Mouse (Mus musculus) brain, adult 2 months (tissue): Measurements from ENCODE around the gene Nanos2.

Experiments used
- DNase-seq: peaks from one replicate; pipeline ENCODE4 v3.0.0; 2011; ENCODE audit warnings: low read depth, low spot score

Nanos2 gene

DNA sequence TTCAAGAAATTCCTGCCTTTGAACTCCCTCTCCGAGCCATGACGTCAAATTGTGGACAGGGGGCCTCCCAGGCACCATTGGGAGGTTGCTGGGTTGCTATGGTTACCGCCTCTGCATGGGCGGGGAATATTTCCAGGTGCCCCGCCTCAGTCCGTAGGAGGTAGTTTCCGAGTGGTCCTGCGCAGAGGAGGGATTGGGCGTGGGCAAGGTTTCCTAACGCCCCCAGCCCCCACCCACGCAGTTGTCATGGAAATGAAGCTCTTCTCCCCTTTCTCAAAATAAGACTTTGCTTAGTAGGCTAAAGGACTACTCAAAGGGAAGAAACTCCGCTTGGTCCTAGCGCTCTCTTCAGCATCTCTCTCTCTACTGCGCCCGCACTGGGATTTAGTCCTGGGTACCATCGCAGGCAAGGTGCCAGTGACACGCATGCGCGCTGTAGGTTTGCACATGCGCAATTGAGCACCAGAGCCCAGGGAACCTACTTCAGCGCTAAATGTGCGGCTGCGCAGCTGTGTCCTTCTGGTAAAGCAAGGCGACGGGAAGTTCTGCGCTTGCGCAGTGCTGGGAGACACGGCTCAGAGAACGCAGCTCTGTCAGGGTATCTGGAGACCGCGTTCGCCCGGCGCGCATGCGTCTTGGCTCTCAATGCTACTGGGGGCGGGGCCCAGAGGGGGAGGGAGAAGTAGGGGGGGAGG is 3.5 kb downstream of the Nanos2 start, which contains the start of gene Mypop:
Gene Mypop (plus strand): TSS at position 645 of the 695 bp plus-strand sequence.
- DNase-seq, result peak; percentile 100

DNA sequence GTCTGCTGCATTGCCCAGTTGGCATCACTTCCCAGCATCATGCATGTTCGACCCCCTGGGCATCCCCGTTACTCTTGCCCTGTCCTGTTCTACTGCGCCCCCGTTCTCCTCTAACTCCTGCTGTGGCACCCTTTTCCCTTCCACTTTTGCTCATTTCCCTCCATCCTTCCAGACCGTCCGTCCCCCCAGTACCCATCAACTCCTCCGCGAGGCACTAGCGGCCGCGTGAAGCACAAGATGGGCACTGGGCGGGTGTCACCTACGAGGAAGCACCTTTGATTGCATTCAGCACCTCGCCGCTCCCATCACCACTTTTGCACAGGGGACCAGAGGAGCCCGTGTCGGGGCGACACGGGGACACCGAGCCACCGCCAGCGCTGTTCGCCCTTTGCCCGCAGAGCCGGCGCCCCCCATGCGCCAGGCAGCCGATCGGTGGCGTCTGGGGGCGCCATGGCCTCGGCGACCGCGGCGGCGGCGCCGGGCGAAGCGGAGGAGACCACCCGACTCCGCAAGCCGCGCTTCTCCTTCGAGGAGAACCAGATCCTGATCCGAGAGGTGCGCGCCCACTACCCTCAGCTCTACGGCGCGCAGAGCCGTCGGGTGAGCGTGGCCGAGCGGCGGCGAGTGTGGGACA is 4.6 kb downstream of the Nanos2 start:
- DNase-seq, result peak; percentile 52

DNA sequence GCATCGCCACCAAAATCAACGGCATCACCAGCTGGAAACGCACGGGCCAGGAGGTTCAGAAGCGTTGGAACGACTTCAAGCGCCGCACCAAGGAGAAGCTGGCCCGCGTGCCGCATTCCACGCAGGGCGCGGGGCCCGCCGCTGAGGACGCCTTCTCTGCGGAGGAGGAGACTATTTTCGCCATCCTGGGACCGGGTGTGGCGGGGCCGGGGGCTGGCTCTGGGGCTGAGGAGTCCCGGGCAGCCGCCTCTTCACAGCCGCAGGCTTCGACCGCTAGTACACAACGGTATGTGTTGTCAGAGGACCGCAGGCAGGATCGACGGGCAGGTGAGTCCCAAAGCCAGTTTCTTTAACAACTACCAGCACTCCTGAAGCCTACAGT is 5.1 kb downstream of the Nanos2 start:
- DNase-seq, result peak; percentile 64

GRCm38 (mm10) chr7:18993036-18993435 is 5.8 kb downstream of the Nanos2 start:
- no peak for DNase-seq

GRCm38 (mm10) chr7:18998835-18999234 is 11.6 kb downstream of the Nanos2 start:
- peak; percentile 69 for DNase-seq

DNA sequence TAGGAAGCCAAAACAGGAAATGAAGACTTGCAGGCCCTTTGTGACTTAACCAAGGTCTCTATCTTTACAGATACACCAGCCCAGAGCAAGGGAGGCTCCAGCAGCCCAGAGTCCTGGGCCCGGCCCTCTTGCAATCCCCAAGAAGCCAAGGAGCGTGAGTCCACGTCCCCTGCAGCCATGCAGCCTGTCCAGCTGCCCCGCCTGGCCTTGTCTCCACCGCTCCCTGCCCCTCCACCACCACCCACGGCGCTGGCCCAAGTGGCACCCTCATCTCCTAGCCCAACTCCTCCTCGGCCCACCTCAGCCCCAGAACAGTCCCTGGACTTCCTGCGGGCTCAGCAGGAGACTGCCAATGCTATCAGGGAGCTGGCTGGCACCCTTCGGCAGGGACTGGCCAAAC is 13.2 kb downstream of the Nanos2 start:
- DNase-seq, result no peak

GRCm38 (mm10) chr7:19001066-19001806 is 14.0 kb downstream of the Nanos2 start:
- no peak for DNase-seq

DNA sequence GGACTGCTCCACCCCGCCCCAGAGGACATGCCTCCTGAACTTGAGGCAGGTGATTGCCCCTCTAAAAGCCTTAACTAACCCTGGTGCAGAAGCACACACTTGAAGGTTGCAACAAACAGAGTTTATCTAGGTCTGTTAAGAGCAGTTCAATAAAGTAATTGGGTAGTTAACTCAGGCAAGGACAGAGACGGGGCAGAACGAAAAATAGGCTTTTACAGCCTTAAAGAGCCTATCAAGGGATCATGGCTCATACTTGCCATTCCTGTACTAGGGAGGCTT is 14.5 kb downstream of the Nanos2 start:
- DNase-seq, result no peak

DNA sequence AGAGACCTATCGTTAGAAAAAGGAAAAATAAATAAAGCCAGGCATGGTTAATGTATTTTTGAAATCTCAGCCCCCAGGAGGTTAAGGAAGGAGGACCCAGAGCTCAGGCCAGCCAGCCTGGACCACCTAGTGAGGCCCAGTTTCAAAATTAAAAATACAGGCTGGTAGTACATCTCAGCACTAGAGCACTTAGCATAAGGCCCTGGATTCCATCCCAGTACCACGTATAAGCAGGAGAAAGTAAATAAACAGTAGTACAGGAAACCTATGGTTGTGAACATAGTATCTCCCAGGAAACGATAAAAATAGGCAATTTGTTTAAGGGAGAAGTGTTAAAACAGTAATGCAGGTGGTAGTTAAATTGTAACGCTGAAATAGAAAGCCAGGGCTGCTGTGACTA is 14.9 kb downstream of the Nanos2 start:
- DNase-seq, result peak; percentile 32

DNA sequence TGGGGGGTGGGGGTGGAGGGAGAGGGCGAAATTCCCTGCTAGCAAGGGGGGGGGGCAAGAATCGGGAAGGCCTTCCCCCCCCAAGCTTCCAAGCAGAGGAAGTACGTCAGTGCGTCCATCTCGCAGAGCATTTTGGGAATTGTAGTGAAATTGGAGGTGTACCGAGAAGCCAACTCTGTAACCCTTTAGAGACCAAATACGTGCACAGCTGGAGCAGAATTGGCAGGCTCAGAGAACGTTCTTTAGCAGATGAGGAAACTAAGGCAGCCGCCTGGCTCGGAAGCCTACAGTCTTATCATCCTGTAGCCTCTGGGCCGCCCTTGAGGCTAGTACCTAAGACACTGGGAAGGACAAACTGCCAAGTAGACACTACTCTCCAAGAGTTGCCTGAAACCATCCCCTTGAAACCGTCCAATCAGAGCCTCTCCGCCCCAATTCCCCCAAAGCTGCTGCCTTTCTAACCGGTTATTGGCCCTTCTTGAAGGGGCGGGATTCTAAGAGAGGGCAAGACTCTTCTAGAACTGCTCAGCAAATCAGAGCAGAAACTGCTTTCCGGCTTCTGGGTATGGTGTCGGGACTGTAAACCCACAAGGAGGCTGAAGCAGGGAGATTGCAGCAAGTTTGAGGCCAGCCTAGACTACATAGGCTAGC is 15.8 kb downstream of the Nanos2 start:
- peak; percentile 98 for DNase-seq

GRCm38 (mm10) chr7:19003902-19004630 is 16.9 kb downstream of the Nanos2 start, which contains the start of gene Irf2bp1:
Gene Irf2bp1, plus strand, starts transcription at chr7:19004044.
- peak; percentile 98 for DNase-seq

DNA sequence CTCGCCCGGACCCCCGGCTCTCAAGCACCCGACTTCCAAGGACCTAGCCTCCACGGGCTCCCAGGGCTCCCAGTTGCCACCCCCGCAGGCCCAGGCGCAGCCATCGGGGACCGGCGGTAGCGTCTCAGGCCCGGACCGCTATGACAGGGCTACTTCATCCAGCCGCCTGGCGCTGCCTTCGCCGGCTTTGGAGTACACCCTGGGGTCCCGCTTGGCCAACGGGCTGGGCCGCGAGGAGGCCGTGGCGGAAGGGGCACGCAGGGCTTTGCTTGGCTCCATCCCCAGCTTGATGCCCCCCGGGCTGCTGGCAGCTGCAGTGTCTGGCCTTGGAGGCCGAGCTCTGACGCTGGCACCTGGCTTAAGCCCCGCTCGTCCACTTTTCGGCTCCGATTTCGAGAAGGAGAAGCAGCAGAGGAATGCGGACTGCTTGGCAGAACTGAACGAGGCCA is 17.5 kb downstream of the Nanos2 start:
- DNase-seq, result no peak

GRCm38 (mm10) chr7:19005417-19006121 is 18.4 kb downstream of the Nanos2 start:
- no peak for DNase-seq

DNA sequence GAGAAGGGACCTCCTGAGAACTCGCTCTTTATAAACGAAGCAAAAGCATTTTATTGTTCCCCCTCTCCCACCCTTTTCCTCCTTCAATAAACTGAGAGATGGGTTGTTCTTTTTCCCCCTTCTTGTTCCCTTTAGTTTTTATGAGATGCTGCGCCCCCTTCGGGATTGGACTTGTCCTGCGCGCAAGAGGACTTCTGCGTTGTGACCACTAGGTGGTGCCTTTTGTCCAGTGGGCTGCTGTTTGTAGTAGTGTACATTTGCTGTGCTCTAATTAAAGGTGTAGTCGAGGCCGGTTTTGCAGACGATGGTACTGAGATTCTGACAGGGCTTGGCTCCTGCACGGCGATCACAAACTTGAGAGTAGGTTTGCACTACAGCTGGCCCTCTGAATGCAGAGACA is 19.3 kb downstream of the Nanos2 start:
- peak; percentile 95 for DNase-seq

DNA sequence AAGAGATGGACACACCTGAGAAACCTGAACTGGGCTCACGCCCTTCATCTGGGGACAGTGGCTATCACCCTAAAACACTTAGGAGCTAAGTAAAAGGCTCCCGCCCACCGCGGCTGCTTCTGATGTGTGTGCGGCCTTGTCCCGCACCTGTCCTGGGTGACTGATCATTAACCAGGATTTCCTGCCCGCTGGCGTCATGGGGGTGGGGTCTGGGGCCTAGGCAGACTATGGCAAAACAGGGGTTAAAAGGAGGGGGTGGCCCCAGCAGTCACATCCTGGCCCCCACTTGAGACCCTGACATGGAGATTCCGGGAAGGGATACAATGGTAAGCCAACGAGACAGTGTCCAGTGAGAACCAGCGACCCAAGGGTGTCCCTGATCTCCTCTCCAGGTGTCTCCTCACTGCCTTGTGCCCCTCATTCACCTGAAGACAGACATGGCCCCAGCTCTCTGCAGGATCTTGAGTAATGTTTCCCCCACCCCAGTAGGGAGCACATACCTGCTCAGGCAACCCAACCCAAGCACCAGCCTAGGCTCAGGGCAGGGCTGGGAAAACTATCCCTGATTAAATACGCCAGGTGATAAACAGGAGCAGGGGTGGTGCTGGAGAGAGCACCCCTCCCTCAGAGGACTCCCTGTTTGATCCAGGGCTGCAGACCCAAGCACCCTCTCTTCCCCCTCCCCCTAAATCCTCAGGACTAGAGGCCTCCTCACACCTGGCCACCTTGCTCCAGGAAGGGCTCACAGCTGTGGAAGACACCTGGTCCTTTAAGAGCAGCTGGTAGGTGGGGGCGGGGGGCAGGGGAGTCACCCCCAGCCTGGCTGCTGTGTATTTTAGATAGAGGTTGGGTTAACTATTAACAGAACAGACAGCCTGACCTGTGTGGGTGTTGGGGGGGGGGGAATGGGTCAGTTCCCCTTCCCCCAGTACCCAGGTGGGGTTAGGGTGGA is 20.1 kb downstream of the Nanos2 start:
- DNase-seq, result no peak

DNA sequence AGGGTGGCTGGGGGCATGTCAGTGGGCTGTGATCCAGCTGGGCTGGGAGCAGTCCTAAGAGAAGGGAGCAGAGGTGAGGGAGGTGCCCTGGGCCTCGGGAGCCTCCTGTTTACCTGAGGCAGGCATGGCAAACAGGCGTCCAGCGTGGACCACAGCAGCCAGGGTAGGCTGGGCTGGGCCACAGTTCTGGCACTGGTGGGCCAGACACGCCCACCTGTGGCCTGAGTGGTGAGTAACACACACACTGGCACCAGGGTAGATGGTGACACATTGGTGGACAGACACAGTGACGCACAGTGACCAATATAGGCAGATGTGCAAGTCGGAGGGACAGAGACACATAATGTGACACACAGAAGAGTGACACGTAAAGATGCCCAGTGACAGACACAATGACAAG is 23.4 kb downstream of the Nanos2 start:
- DNase-seq, result no peak

DNA sequence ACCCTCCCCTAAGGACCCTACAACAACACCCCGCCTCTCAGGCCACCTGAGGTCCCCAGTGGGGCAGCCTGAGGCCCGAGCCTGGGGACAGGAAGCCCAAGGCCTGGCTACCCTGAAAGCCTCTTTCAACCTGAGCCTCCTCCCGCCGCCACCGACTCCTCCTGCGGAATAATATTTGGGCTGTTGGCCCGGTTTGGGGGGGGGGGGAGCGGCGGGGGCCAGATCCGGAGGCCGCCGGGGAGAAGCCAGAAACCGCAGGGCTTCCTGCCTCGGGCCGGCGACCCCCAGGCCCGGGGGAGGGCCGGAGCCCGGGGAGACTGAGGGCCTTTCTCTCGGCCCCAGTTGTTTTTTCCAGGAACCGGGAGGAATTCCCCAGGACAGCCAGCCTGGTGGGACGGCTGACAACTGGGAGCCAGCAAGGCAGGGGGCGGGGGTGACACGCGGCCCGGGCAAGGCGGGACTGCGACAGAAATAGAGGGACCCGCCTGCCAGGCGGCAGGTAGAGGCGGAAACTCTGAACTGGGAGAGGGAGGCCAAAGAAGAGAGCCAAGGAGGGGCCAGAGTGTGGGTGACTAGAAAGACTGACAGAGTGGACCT is 24.9 kb downstream of the Nanos2 start:
- no peak for DNase-seq

GRCm38 (mm10) chr7:19012882-19013281 is 25.7 kb downstream of the Nanos2 start:
- DNase-seq, result no peak

DNA sequence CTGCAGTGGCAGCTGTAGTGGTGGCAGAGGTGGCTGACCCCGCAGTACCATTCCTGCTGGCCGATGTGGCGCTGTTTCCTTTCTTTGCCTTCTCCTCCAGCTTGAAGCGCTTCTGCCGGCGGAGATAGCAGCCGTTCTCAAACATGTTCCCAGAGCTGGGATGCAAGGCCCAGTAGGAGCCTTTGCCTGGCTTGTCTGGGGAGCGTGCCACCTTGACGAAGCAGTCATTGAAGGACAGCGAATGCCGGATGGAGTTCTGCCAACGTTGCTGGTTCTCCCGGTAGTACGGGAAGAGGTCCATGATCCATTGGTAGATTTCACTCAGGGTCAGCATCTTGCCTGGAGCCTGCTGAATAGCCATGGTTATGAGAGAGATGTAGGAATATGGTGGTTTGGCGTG is 27.3 kb downstream of the Nanos2 start:
- no peak for DNase-seq
